Comparison of ENCODE assay signal across 27 mouse cellular contexts in the genomic region with DNA sequence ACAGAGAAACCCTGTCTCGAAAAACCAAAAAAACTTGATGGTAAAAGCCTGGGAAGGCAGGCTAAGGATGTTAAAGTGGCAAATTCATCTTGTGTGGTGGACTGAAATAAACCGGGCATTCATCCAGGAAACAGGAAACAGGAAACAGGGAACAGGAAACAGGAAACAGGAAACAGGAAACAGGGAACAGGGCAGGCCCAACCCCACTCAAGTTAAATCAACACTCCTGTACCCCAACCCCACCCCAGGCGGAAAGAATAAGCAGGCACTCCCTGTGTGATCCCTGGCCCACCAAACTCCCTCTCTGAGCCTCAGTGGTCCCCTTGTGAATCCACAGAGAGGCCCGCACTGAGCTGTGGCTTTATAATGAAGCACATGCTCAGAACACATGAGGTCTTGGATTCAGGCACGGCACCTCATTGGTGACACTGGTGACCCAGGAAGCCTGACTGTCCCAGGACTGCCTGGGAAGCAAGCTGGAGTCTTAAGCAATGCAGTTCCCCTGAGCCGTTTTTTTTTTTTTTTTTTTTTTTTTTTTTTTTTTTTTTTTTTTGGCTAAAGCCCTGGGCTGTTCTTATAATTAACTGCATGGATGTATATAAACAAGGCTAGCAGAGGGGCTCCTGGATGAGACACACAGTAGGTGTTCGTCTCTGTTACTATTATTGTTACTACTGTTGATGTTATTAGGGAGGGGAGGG. TPM values are rescaled to one million over a fixed set of nuclear protein-coding genes. Genes with fewer than 3 reads are reported as not detected.
A peak's percentile ranks its signal among the peaks of the same experiment; 100 is the strongest.
DNase-seq lines count a peak whose midpoint lies in the region; ATAC-seq and TF ChIP-seq lines count a peak whose summit lies in the region.
"Had no signal": no experiment of that assay in that cellular context is flagged by ENCODE, and none has a peak within 500 bp of the region (broad histone marks: within the 10 kb centered on the region; RNA-seq: fewer than 3 reads in every experiment).

No protein-coding gene starts in this region.

- H3K4me2 ChIP-seq in forebrain, postnatal 0 days (ENCODE audit: low read depth), result no peak overlapping the region
- H3K4me2 ChIP-seq in midbrain, embryonic 14.5 days (ENCODE audit: low read length), result no peak overlapping the region
- H3K4me2 ChIP-seq: embryonic facial prominence, embryonic 12.5 days; forebrain, embryonic 15.5 days; heart, embryonic 13.5 days; liver, embryonic 13.5 days had no signal

- H3K9ac ChIP-seq in forebrain, postnatal 0 days, result no peak overlapping the region
- no peak overlapping the region for H3K9ac ChIP-seq in midbrain, embryonic 14.5 days (replicated peaks; ENCODE audit: low read length)
- H3K9ac ChIP-seq: embryonic facial prominence, embryonic 12.5 days; forebrain, embryonic 15.5 days; heart, embryonic 13.5 days; liver, embryonic 13.5 days had no signal

- ATAC-seq in forebrain, postnatal 0 days, result no peak
- no peak for ATAC-seq in midbrain, embryonic 14.5 days (ENCODE audit: low FRiP score, low TSS enrichment)
- ATAC-seq: forebrain, embryonic 15.5 days; inflammation-experienced regulatory T-cells, adult 6 months; midbrain, embryonic 16.5 days had no signal

- H3K4me3 ChIP-seq in forebrain, embryonic 10.5 days, result no peak overlapping the region
- no peak overlapping the region for H3K4me3 ChIP-seq in forebrain, postnatal 0 days (ENCODE audit: low read depth, low read length)
- no peak overlapping the region for H3K4me3 ChIP-seq in kidney, adult 2 months (ENCODE audit: insufficient read depth, low read depth, low read length)
- peak overlapping the region; percentile 58 for H3K4me3 ChIP-seq in testis, adult 2 months (ENCODE audit: control insufficient read depth, low read depth, low read length)
- H3K4me3 ChIP-seq in midbrain, embryonic 14.5 days (replicated peaks; ENCODE audit: low read depth, low read length), result no peak overlapping the region
- H3K4me3 ChIP-seq: embryonic facial prominence, embryonic 12.5 days; forebrain, embryonic 15.5 days; heart, embryonic 13.5 days; liver, embryonic 13.5 days had no signal

- DNase-seq in forebrain, embryonic 10.5 days (ENCODE audit: extremely low spot score, low spot score), result no peak
- DNase-seq in forebrain, postnatal 0 days, result no peak
- no peak for DNase-seq in kidney, adult 2 months
- DNase-seq in kidney, adult 11 months, result no peak
- DNase-seq in testis, postnatal 14 days (ENCODE audit: low spot score), result no peak
- no peak for DNase-seq in urinary bladder, postnatal 10 days (ENCODE audit: low spot score)
- DNase-seq in midbrain, embryonic 14.5 days, result no peak
- DNase-seq: cerebellum, adult 11 months; cerebellum, adult 9-10 months; embryo, embryonic 11 days; heart, postnatal 10 days; kidney, adult 18-20 months; layer of hippocampus, postnatal 36 days; left cerebral cortex, postnatal 4 days; liver, embryonic 13.5 days; lung, adult 2 months; right cerebral cortex, postnatal 4 days had no signal

- H3K9me3 ChIP-seq in forebrain, embryonic 10.5 days, result no peaks in the 10 kb centered on the region
- H3K9me3 ChIP-seq in forebrain, postnatal 0 days (ENCODE audit: low read length), result no peaks in the 10 kb centered on the region
- H3K9me3 ChIP-seq in midbrain, embryonic 14.5 days (ENCODE audit: control insufficient read depth, low read length), result no peaks in the 10 kb centered on the region
- H3K9me3 ChIP-seq: embryonic facial prominence, embryonic 12.5 days; forebrain, embryonic 15.5 days; heart, embryonic 13.5 days; liver, embryonic 13.5 days had no signal

- no peak for TF ChIP-seq POLR2A in kidney, adult 2 months (IDR thresholded peaks at IDR 0.05; ENCODE audit: low read depth, low read length)
- no peak for TF ChIP-seq POLR2A in testis, adult 2 months (IDR thresholded peaks at IDR 0.05; ENCODE audit: control insufficient read depth, low read depth, low read length)

- H3K4me1 ChIP-seq in forebrain, embryonic 10.5 days, result peaks cover 44% of the 10 kb centered on the region
- H3K4me1 ChIP-seq in forebrain, postnatal 0 days (ENCODE audit: insufficient read depth), result peaks cover 3% of the 10 kb centered on the region; the same call in 1 of the 2 replicates
- H3K4me1 ChIP-seq in kidney, adult 2 months (ENCODE audit: control insufficient read depth, insufficient read depth, low read length), result peaks cover 22% of the 10 kb centered on the region
- H3K4me1 ChIP-seq in testis, adult 2 months (ENCODE audit: control insufficient read depth, insufficient read depth, low read length), result no peaks in the 10 kb centered on the region; the same call in 1 of the 2 replicates
- H3K4me1 ChIP-seq in midbrain, embryonic 14.5 days (ENCODE audit: control insufficient read depth, insufficient read depth, low read length), result peaks cover 17% of the 10 kb centered on the region; the same call in 1 of the 2 replicates

- 88% methylated on average over 7 of the region's 7 CpGs for WGBS in forebrain, embryonic 10.5 days
- 92% methylated on average over 7 of the region's 7 CpGs for WGBS in forebrain, postnatal 0 days
- 71% methylated on average over 7 of the region's 7 CpGs for WGBS in kidney, adult 2 months
- 78% methylated on average over 7 of the region's 7 CpGs for WGBS in midbrain, embryonic 14.5 days

- H3K36me3 ChIP-seq in forebrain, embryonic 10.5 days (replicated peaks), result no peaks in the 10 kb centered on the region
- H3K36me3 ChIP-seq in forebrain, postnatal 0 days (ENCODE audit: insufficient read depth), result no peaks in the 10 kb centered on the region
- no peaks in the 10 kb centered on the region for H3K36me3 ChIP-seq in kidney, adult 2 months (ENCODE audit: control insufficient read depth, insufficient read depth, low read length)
- no peaks in the 10 kb centered on the region for H3K36me3 ChIP-seq in testis, adult 2 months (ENCODE audit: control insufficient read depth, insufficient read depth, low read length)
- no peaks in the 10 kb centered on the region for H3K36me3 ChIP-seq in midbrain, embryonic 14.5 days (ENCODE audit: control insufficient read depth, insufficient read depth, low read length)
- H3K36me3 ChIP-seq: embryonic facial prominence, embryonic 12.5 days; forebrain, embryonic 15.5 days; heart, embryonic 13.5 days; liver, embryonic 13.5 days had no signal

- H3K27me3 ChIP-seq in forebrain, embryonic 10.5 days (ENCODE audit: poor library complexity, severe bottlenecking), result no peaks in the 10 kb centered on the region
- no peaks in the 10 kb centered on the region for H3K27me3 ChIP-seq in forebrain, postnatal 0 days (ENCODE audit: insufficient read depth, low read length)
- no peaks in the 10 kb centered on the region for H3K27me3 ChIP-seq in kidney, adult 2 months (replicated peaks; ENCODE audit: control insufficient read depth, insufficient read depth, low read length)
- no peaks in the 10 kb centered on the region for H3K27me3 ChIP-seq in testis, adult 2 months (ENCODE audit: control insufficient read depth, insufficient read depth, low read length)
- no peaks in the 10 kb centered on the region for H3K27me3 ChIP-seq in midbrain, embryonic 14.5 days (ENCODE audit: control insufficient read depth, insufficient read depth, low read length)
- H3K27me3 ChIP-seq: embryonic facial prominence, embryonic 12.5 days; forebrain, embryonic 15.5 days had no signal

- TF ChIP-seq CTCF in forebrain, postnatal 0 days (IDR thresholded peaks at IDR 0.05; ENCODE audit: low read depth), result no peak
- TF ChIP-seq CTCF in kidney, adult 2 months (conservative IDR thresholded peaks at IDR 0.05; ENCODE audit: insufficient read depth, insufficient read length, low read depth, low read length), result no peak
- no peak for TF ChIP-seq CTCF in testis, adult 2 months (IDR thresholded peaks at IDR 0.05; ENCODE audit: control insufficient read depth, insufficient read depth, insufficient replicate concordance, low read depth, low read length)

- H3K27ac ChIP-seq in forebrain, embryonic 10.5 days, result 0 out of 2 replicates have a peak overlapping the region, but pooled peaks have one; percentile 9
- H3K27ac ChIP-seq in forebrain, postnatal 0 days (ENCODE audit: low read depth, low read length), result no peak overlapping the region
- peak overlapping the region; percentile 14; the same call in 1 of the 2 replicates for H3K27ac ChIP-seq in kidney, adult 2 months (ENCODE audit: insufficient read depth, low read depth, low read length)
- no peak overlapping the region for H3K27ac ChIP-seq in testis, adult 2 months (ENCODE audit: control insufficient read depth, insufficient read depth, low read depth, low read length)
- H3K27ac ChIP-seq in midbrain, embryonic 14.5 days (replicated peaks; ENCODE audit: low read depth, low read length), result no peak overlapping the region
- H3K27ac ChIP-seq: embryonic facial prominence, embryonic 12.5 days; forebrain, embryonic 15.5 days; heart, embryonic 13.5 days; kidney, postnatal 0 days; liver, embryonic 13.5 days; macrophage had no signal

RNA-seq across cellular contexts. Expression of gene Alpl, which starts 8.4 kb away (rescaled TPM):
- 20.3 and 20.7 TPM in 2 replicates for polyA plus RNA-seq in forebrain, embryonic 10.5 days (2016; fragmentation: Nextera tagmentation; extraction: Ambion mirVana)
- 10.1 and 11.2 TPM in 2 replicates for total RNA-seq in forebrain, postnatal 0 days (2014; rRNA removed)
- polyA plus RNA-seq in forebrain, postnatal 0 days (2015; fragmentation: Nextera tagmentation; extraction: Ambion mirVana), result 8.2 and 10.1 TPM in 2 replicates
- 564 and 569 TPM in 2 replicates for polyA plus RNA-seq in kidney, adult 2 months (2012; rRNA removed)
- polyA plus RNA-seq in testis, adult 2 months (2012; rRNA removed), result 7.2 and 8.2 TPM in 2 replicates
- 6.0 and 6.1 TPM in 2 replicates for polyA plus RNA-seq in midbrain, embryonic 14.5 days (2014; fragmentation: Nextera tagmentation; extraction: Ambion mirVana)
- total RNA-seq: hematopoietic stem cell, adult 5-6 weeks; megakaryocyte-erythroid progenitor cell, adult 5-6 weeks had no signal
- polyA plus RNA-seq: macrophage had no signal

Comparison
In these comparisons a context has a peak if more than half of its experiments do, and no peak if none do; other contexts are left out.
1. H3K27ac ChIP-seq: peak in forebrain, embryonic 10.5 days (single experiment) and kidney, adult 2 months (single experiment); none in forebrain, postnatal 0 days (single experiment), testis, adult 2 months (single experiment) and midbrain, embryonic 14.5 days (single experiment).
2. RNA of gene Alpl, which starts 8.4 kb away (polyA plus RNA-seq): 564 to 569 TPM in kidney, adult 2 months; 20.3 to 20.7 TPM in forebrain, embryonic 10.5 days, 8.2 to 10.1 TPM in forebrain, postnatal 0 days, 7.2 to 8.2 TPM in testis, adult 2 months and 6.0 to 6.1 TPM in midbrain, embryonic 14.5 days; every median in the first group is over 10 times any median in the second.